ENCODE assay signal across 16 mouse cellular contexts in genomic region chr6:39434886-39435492, GRCm38 (mm10). TPM values are rescaled to one million over a fixed set of nuclear protein-coding genes. Genes with fewer than 3 reads are reported as not detected.
DNase-seq lines count a peak whose midpoint lies in the region; ATAC-seq and TF ChIP-seq lines count a peak whose summit lies in the region.
"Had no signal": no experiment of that assay in that cellular context is flagged by ENCODE, and none has a peak within 500 bp of the region (broad histone marks: within the 10 kb centered on the region; RNA-seq: fewer than 3 reads in every experiment).

No protein-coding gene starts in this region.

- H3K27ac ChIP-seq in neural tube, embryonic 15.5 days (replicated peaks) = no peak overlapping the region
- no peak overlapping the region for H3K27ac ChIP-seq in forebrain, postnatal 0 days (ENCODE audit: low read depth, low read length)
- H3K27ac ChIP-seq in midbrain, embryonic 12.5 days (replicated peaks) = peak overlapping the region; percentile 46; the same call in 1 of the 2 replicates
- H3K27ac ChIP-seq: kidney, postnatal 0 days; left cerebral cortex, adult 2 months had no signal

- peak; percentile 42 for DNase-seq in neural tube, embryonic 10.5 days (ENCODE audit: extremely low spot score, low spot score)
- DNase-seq in forebrain, postnatal 0 days = no peak
- no peak for DNase-seq in ovary, postnatal 10 days (ENCODE audit: low spot score)
- no peak for DNase-seq in frontal cortex, postnatal 14 days (ENCODE audit: low spot score in 2 of 2)
- DNase-seq: cerebellum, postnatal 10 days; gastrocnemius, postnatal 36 days; lung, adult 18-20 months; right cerebral cortex, adult 18-20 months; thymus, postnatal 14 days had no signal

- H3K4me1 ChIP-seq in neural tube, embryonic 15.5 days = no peaks in the 10 kb centered on the region
- H3K4me1 ChIP-seq in forebrain, postnatal 0 days (ENCODE audit: insufficient read depth) = no peaks in the 10 kb centered on the region
- H3K4me1 ChIP-seq in midbrain, embryonic 12.5 days = 0 out of 2 replicates have a peak, but pooled peaks cover 8% of the 10 kb centered on the region

- no peaks in the 10 kb centered on the region for H3K9me3 ChIP-seq in neural tube, embryonic 15.5 days (replicated peaks)
- H3K9me3 ChIP-seq in forebrain, postnatal 0 days (ENCODE audit: low read length) = no peaks in the 10 kb centered on the region
- no peaks in the 10 kb centered on the region for H3K9me3 ChIP-seq in midbrain, embryonic 12.5 days

- 8% methylated on average over 2 of the region's 2 CpGs for WGBS in neural tube, embryonic 15.5 days
- WGBS in forebrain, postnatal 0 days = 19% methylated on average over 2 of the region's 2 CpGs
- 26% methylated on average over 2 of the region's 2 CpGs for WGBS in midbrain, embryonic 12.5 days

- H3K36me3 ChIP-seq in neural tube, embryonic 15.5 days = no peaks in the 10 kb centered on the region
- H3K36me3 ChIP-seq in forebrain, postnatal 0 days (ENCODE audit: insufficient read depth) = no peaks in the 10 kb centered on the region
- no peaks in the 10 kb centered on the region for H3K36me3 ChIP-seq in midbrain, embryonic 12.5 days

- no peaks in the 10 kb centered on the region for H3K27me3 ChIP-seq in neural tube, embryonic 15.5 days (replicated peaks)
- no peaks in the 10 kb centered on the region for H3K27me3 ChIP-seq in forebrain, postnatal 0 days (ENCODE audit: insufficient read depth, low read length)
- H3K27me3 ChIP-seq in midbrain, embryonic 12.5 days = no peaks in the 10 kb centered on the region
- H3K27me3 ChIP-seq: CH12.LX had no signal

- ATAC-seq in neural tube, embryonic 15.5 days (ENCODE audit: low FRiP score) = no peak
- ATAC-seq in forebrain, postnatal 0 days = peak; percentile 25
- ATAC-seq in midbrain, embryonic 12.5 days (ENCODE audit: low FRiP score, low read depth) = peak; percentile 87
- no peak for ATAC-seq in CD4-positive, CD25-positive, alpha-beta regulatory T cell, adult 4 months
- no peak for ATAC-seq in granulocyte monocyte progenitor cell, adult 5-6 weeks (replicated peaks; ENCODE audit: poor library complexity, severe bottlenecking)

- H3K4me3 ChIP-seq in neural tube, embryonic 15.5 days (replicated peaks) = no peak overlapping the region
- H3K4me3 ChIP-seq in forebrain, postnatal 0 days (ENCODE audit: low read depth, low read length) = no peak overlapping the region
- H3K4me3 ChIP-seq in midbrain, embryonic 12.5 days = no peak overlapping the region
- H3K4me3 ChIP-seq: left cerebral cortex, adult 2 months had no signal

- no peak overlapping the region for H3K9ac ChIP-seq in neural tube, embryonic 15.5 days (replicated peaks)
- H3K9ac ChIP-seq in forebrain, postnatal 0 days = no peak overlapping the region
- H3K9ac ChIP-seq in midbrain, embryonic 12.5 days (replicated peaks) = no peak overlapping the region

- H3K4me2 ChIP-seq in neural tube, embryonic 15.5 days = no peak overlapping the region
- no peak overlapping the region for H3K4me2 ChIP-seq in forebrain, postnatal 0 days (ENCODE audit: low read depth)
- H3K4me2 ChIP-seq in midbrain, embryonic 12.5 days (replicated peaks) = no peak overlapping the region

- TF ChIP-seq CTCF in forebrain, postnatal 0 days (IDR thresholded peaks at IDR 0.05; ENCODE audit: low read depth) = no peak

RNA-seq across cellular contexts. Expression of gene Mkrn1, which starts 14.7 kb away (rescaled TPM):
- polyA plus RNA-seq in neural tube, embryonic 15.5 days (2015; fragmentation: Nextera tagmentation; extraction: Ambion mirVana) = 203 and 231 TPM in 2 replicates
- 222 and 264 TPM in 2 replicates for total RNA-seq in forebrain, postnatal 0 days (2014; rRNA removed)
- 199 and 217 TPM in 2 replicates for polyA plus RNA-seq in forebrain, postnatal 0 days (2015; fragmentation: Nextera tagmentation; extraction: Ambion mirVana)
- polyA plus RNA-seq in midbrain, embryonic 12.5 days (2016; fragmentation: Nextera tagmentation; extraction: Ambion mirVana) = 167 and 184 TPM in 2 replicates
- polyA plus RNA-seq in CD4-positive, CD25-positive, alpha-beta regulatory T cell, adult 4 months (2017; shearing (Covaris generic)) = 10 to 100 TPM; 49.7 to 52.2 TPM
- 35.5 and 43.6 TPM in 2 replicates for total RNA-seq in granulocyte monocyte progenitor cell, adult 5-6 weeks (2014; fragmentation: Nextera tagmentation)
- 27.1 and 32.9 TPM in 2 replicates for total RNA-seq in granulocyte monocyte progenitor cell, adult 5-6 weeks (2017)

RNA-seq across cellular contexts. Expression of gene Rab19, which starts 54.0 kb away (rescaled TPM):
- 0.09 and 1.9 TPM in 2 replicates for polyA plus RNA-seq in neural tube, embryonic 15.5 days (2015; fragmentation: Nextera tagmentation; extraction: Ambion mirVana)
- total RNA-seq in forebrain, postnatal 0 days (2014; rRNA removed) = not detected in 2 replicates
- 0.12 and 0.31 TPM in 2 replicates for polyA plus RNA-seq in forebrain, postnatal 0 days (2015; fragmentation: Nextera tagmentation; extraction: Ambion mirVana)
- polyA plus RNA-seq in midbrain, embryonic 12.5 days (2016; fragmentation: Nextera tagmentation; extraction: Ambion mirVana) = 0.20 and 0.26 TPM in 2 replicates
- 10 to 100 TPM; 65.0 to 65.3 TPM for polyA plus RNA-seq in CD4-positive, CD25-positive, alpha-beta regulatory T cell, adult 4 months (2017; shearing (Covaris generic))
- total RNA-seq in granulocyte monocyte progenitor cell, adult 5-6 weeks (2014; fragmentation: Nextera tagmentation) = 1.4 TPM in 1 of 2 replicates, not detected in the other
- 0.26 TPM in 1 of 2 replicates, not detected in the other for total RNA-seq in granulocyte monocyte progenitor cell, adult 5-6 weeks (2017)
- total RNA-seq: gastrocnemius, postnatal 36 days; left cerebral cortex, adult 2 months had no signal

RNA-seq across cellular contexts. Expression of gene Slc37a3, which starts 57.5 kb away (rescaled TPM):
- 52.6 and 53.1 TPM in 2 replicates for polyA plus RNA-seq in neural tube, embryonic 15.5 days (2015; fragmentation: Nextera tagmentation; extraction: Ambion mirVana)
- 32.0 and 38.5 TPM in 2 replicates for total RNA-seq in forebrain, postnatal 0 days (2014; rRNA removed)
- 44.4 and 58.2 TPM in 2 replicates for polyA plus RNA-seq in forebrain, postnatal 0 days (2015; fragmentation: Nextera tagmentation; extraction: Ambion mirVana)
- polyA plus RNA-seq in midbrain, embryonic 12.5 days (2016; fragmentation: Nextera tagmentation; extraction: Ambion mirVana) = 52.6 and 53.0 TPM in 2 replicates
- polyA plus RNA-seq in CD4-positive, CD25-positive, alpha-beta regulatory T cell, adult 4 months (2017; shearing (Covaris generic)) = 10 to 100 TPM; 37.0 to 55.1 TPM
- 0.88 TPM in 1 of 2 replicates, not detected in the other for total RNA-seq in granulocyte monocyte progenitor cell, adult 5-6 weeks (2014; fragmentation: Nextera tagmentation)
- total RNA-seq in granulocyte monocyte progenitor cell, adult 5-6 weeks (2017) = 0.26 and 0.41 TPM in 2 replicates

Comparison
In these comparisons a context has a peak if more than half of its experiments do, and no peak if none do; other contexts are left out.
1. ATAC-seq: peak in forebrain, postnatal 0 days (single experiment) and midbrain, embryonic 12.5 days (single experiment); none in neural tube, embryonic 15.5 days (single experiment), CD4-positive, CD25-positive, alpha-beta regulatory T cell, adult 4 months (single experiment) and granulocyte monocyte progenitor cell, adult 5-6 weeks (single experiment).
2. RNA of gene Rab19, which starts 54.0 kb away (polyA plus RNA-seq): 65.0 to 65.3 TPM in CD4-positive, CD25-positive, alpha-beta regulatory T cell, adult 4 months; 0.20 to 0.26 TPM in midbrain, embryonic 12.5 days, 0.12 to 0.31 TPM in forebrain, postnatal 0 days and 0.09 to 1.9 TPM in neural tube, embryonic 15.5 days; every median in the first group is over 10 times any median in the second.